Mouse (Mus musculus) midbrain, embryonic 10.5 days (tissue): Measurements from ENCODE around the gene Tbxa2r. TPM values are rescaled to one million over a fixed set of nuclear protein-coding genes. Genes with fewer than 3 reads are reported as not detected.

Source experiments
- DNase-seq: peaks from one replicate; pipeline ENCODE4 v3.0.0-alpha.2; 2017; ENCODE audit warnings: low spot score
- H3K27ac ChIP-seq: fragments of 300-500 bp; sonication (generic); replicated peaks from 2 replicates; pipeline ENCODE4 v1.5.1; 2016; ENCODE audit warnings: mild to moderate bottlenecking
- H3K27me3 ChIP-seq: fragments of 300-500 bp; sonication (generic); 2 replicates; pipeline ENCODE4 v1.6.1; 2016; ENCODE audit warnings: low read depth, mild to moderate bottlenecking; ENCODE audit not compliant: poor library complexity, severe bottlenecking
- H3K36me3 ChIP-seq: fragments of 300-500 bp; sonication (generic); 2 replicates; pipeline ENCODE4 v1.6.1; 2016; ENCODE audit warnings: mild to moderate bottlenecking, moderate library complexity
- H3K4me1 ChIP-seq: fragments of 300-500 bp; sonication (generic); 2 replicates; pipeline ENCODE4 v1.6.1; 2016
- H3K4me3 ChIP-seq: fragments of 300-500 bp; sonication (generic); 2 replicates; pipeline ENCODE4 v1.5.1; 2016; ENCODE audit warnings: mild to moderate bottlenecking, moderate library complexity
- H3K9me3 ChIP-seq: fragments of 300-500 bp; sonication (generic); replicated peaks from 2 replicates; pipeline ENCODE4 v1.6.1; 2016; ENCODE audit warnings: mild to moderate bottlenecking
- WGBS: fragments of 180-500 bp; shearing (Covaris S2); methylation state at CpG from one replicate; pipeline ENCODE4 v1.1.7; 2016; 5-methylcytosine and 5-hydroxymethylcytosine counted together
- polyA plus RNA-seq: library from polyadenylated mRNA; unstranded; fragments of >200 nt; fragmentation: Nextera tagmentation; extraction: Ambion mirVana; gene quantifications from 2 replicates; pipeline ENCODE4 v1.2.1, GENCODE M21; 2016

Tbxa2r gene
- polyA plus RNA-seq, 1 experiment from 2014 or later = 3.3 TPM

DNA sequence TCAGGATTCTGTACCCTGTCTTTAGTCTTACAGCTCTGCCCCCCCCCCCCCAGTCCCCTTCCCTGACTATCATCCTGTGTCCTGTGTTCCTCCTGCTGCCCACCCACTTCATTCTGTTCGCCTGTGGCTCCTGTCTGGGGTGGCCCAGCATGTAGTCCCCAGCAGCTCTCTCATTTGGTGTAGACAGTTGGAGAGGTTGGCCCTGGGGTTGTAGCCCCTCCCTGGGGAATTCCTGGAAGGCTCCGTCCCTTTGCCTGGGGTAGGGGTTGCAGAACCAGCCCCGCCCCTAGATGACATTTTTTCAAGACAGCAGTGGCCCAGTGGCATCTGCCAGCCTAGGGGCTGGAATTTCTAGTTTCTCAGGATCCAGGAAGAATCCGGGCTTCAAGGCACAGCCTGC is 29.7 kb downstream of the Tbxa2r start:
- Histone ChIP-seq H3K4me1 (peaks cover 81% of the 10 kb centered on the region), H3K27me3 (peaks cover 58% of the 10 kb centered on the region), H3K4me3 (peak overlapping the region; percentile 78), H3K9me3 (no peaks in the 10 kb centered on the region), H3K27ac (peak overlapping the region; percentile 84), H3K36me3 (peaks cover 19% of the 10 kb centered on the region)
- no peak for DNase-seq
- 24% methylated on average over 4 of the region's 4 CpGs for whole genome bisulfite sequencing

DNA sequence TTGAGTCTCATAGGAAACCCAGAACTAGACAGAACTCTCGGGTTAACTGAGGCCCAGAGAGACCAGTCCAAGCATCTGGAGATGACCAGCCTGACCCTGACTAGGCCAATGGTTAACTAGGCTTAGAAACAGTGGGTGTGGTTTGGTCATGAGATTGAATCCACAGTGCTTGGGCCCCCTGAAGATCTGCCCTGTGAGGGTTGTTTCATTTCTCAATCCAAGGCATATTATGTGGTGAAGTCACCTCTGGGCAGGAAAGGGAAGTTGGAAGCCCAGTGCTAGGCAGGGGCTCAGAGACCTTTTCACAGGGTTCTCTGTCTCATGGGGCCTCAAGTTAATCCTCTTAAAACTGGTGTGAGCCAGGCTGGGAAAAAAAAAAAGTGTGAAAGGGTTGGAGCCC is 30.3 kb downstream of the Tbxa2r start:
- Histone ChIP-seq H3K9me3 (no peaks in the 10 kb centered on the region), H3K4me1 (peaks cover 88% of the 10 kb centered on the region), H3K36me3 (peaks cover 19% of the 10 kb centered on the region), H3K27ac (peak overlapping the region; percentile 25; the same call in 1 of the 2 replicates), H3K4me3 (peak overlapping the region; percentile 78), H3K27me3 (peaks cover 64% of the 10 kb centered on the region)
- no peak for DNase-seq
- 56% methylated on average over 1 of the region's 1 CpGs for WGBS

DNA sequence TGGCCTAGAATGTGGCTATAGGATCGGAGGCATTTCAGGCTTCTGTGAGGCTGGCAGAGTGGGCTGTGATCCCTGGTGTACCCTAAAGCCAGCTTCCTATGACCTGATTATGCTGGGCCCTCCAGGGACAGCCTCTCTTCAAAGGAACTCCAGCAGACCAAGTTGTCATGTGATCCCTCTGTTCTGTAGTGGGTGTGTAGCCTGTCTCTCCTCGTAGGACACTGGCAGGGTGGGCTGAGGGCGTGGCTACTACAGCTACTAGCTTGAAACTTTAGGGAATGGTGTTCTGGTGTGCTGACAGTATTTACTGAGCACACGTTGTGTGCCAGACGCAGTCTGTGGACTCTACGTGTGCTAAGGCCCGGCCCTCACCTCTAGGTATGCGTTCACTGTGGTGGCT is 32.2 kb downstream of the Tbxa2r start:
- no peaks in the 10 kb centered on the region for H3K9me3 ChIP-seq
- peaks cover 19% of the 10 kb centered on the region for H3K36me3 ChIP-seq
- H3K4me1 ChIP-seq = peaks cover 94% of the 10 kb centered on the region
- H3K27ac ChIP-seq = no peak overlapping the region
- no peak for DNase-seq
- WGBS = 71% methylated on average over 8 of the region's 8 CpGs
- H3K27me3 ChIP-seq = peaks cover 64% of the 10 kb centered on the region
- no peak overlapping the region for H3K4me3 ChIP-seq

DNA sequence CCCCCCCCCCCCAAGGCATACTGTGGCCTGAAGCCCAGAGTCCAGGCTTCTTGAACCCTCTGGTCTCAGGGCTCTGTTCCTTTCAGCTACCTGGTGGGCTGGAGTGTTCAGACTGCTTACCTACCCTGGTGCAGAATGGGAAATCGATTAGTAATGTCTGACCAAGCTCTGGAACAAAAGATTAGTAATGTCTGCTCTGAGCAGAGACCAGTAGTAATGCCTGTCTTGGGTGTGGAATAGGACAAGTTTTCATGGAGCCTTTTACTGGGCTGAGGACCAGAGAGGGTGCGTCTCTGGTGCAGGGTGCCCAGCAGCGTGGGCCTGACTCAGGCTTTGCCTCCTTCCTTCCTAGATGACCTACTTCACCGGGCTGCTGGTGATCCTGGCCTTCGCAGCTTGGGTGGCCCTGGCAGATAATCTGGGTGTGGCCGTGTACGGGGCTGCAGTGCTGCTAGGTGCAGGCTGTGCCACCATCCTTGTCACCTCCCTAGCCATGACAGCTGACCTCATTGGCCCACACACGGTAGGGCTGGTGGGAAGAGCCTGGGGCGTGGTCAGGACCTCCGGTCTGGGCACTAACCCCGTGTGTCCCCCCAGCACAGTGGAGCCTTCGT is 33.9 kb downstream of the Tbxa2r start:
- Histone ChIP-seq H3K27ac (peak overlapping the region; percentile 78), H3K4me3 (0 out of 2 replicates have a peak overlapping the region, but pooled peaks have one; percentile 52), H3K4me1 (peaks cover 100% of the 10 kb centered on the region), H3K27me3 (peaks cover 52% of the 10 kb centered on the region), H3K9me3 (no peaks in the 10 kb centered on the region), H3K36me3 (peaks cover 32% of the 10 kb centered on the region)
- WGBS = 71% methylated on average over 12 of the region's 12 CpGs
- DNase-seq = no peak

DNA sequence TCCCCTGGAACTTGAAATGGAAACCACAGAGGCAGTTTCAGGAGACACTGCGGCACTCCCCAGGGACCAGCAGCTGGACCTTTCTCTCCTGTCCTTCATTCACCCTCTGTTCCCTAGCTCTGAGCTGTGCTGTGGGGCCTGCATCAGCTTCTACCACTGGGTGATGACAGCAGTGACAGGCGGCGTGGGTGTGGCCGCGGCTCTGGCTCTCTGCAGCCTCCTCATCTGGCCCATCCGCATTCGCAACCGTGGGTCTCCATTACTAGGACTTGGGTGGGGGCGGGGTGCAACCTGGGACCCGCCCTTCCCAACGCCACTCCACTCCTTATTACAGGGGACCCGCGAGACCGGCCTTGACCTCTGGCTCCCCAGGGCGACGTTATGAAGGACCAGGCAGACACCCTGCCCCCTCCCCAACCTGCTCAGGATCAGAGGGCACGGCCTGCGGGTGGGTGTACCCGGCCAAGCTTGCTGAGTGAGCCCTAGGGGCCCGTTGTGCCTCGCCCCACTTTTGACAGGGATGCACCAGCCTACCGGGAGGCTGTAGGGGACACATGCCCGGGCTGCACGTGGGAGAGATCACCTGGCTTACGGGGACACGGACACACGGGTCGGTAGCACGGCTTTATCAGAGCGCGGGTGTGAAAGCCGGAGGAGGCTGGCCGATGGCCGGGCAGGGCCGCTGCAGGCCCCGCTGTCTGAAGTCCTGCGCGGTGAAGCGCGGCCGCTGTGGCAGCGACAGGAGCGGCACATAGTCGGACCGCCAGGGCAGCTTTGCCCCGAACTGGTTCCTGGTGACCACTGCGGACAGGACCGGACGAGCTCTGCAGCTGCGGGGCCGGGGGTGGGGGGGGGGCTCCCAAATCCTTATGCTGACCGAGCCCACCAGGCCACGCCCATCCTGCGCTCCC is 35.2 kb downstream of the Tbxa2r start:
- peaks cover 45% of the 10 kb centered on the region for H3K36me3 ChIP-seq
- H3K4me3 ChIP-seq = peak overlapping the region; percentile 52
- H3K27ac ChIP-seq = peak overlapping the region; percentile 78
- 11% methylated on average over 54 of the region's 54 CpGs for WGBS
- H3K4me1 ChIP-seq = peaks cover 94% of the 10 kb centered on the region
- no peaks in the 10 kb centered on the region for H3K9me3 ChIP-seq
- peak; percentile 47 for DNase-seq
- H3K27me3 ChIP-seq = peaks cover 40% of the 10 kb centered on the region

DNA sequence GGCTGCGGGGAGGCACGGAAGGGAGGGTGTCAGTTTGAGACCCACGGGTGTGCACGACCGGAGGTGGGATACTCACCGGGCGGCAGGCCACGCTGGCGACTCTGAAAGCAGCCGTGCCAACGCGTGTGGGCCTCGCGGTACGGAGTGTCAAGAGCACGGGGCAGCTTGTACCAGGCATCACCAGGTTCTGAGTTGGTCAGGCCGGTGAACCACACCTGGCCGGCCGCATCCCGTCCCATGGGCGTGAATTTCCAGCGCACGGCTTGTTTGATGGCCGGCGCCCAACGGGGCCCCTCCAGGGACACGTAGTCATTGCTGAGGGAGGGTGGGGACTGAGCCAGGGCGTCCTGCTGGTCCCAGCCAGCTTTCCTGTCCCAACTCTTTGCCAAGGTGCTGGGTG is 36.1 kb downstream of the Tbxa2r start:
- Histone ChIP-seq H3K36me3 (peaks cover 55% of the 10 kb centered on the region), H3K9me3 (no peaks in the 10 kb centered on the region), H3K4me1 (peaks cover 85% of the 10 kb centered on the region), H3K27ac (peak overlapping the region; percentile 78), H3K27me3 (peaks cover 33% of the 10 kb centered on the region), H3K4me3 (peak overlapping the region; percentile 52)
- 9% methylated on average over 28 of the region's 28 CpGs for WGBS
- peak; percentile 40 for DNase-seq

DNA sequence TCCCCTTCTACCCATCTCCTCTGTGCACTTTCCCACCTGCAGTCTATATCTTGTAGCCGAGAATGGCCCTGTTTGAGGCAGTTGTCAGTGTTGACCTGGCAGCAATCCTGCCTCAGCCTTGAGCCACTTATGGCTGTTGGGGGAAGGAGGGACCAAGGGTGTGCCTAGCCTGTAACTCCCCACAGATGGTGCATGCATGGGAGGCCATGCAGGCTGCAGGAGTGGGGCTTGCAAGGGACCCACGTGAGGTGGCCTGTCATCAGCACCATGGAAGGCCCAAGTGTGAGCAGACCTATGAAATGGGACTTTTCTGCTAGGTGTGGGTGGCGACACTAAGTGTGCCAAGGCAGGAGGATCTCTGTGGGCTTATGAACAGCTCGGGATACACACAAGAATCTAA is 36.5 kb downstream of the Tbxa2r start:
- WGBS = 37% methylated on average over 4 of the region's 4 CpGs
- DNase-seq = no peak
- no peaks in the 10 kb centered on the region for H3K9me3 ChIP-seq
- H3K36me3 ChIP-seq = peaks cover 59% of the 10 kb centered on the region
- H3K4me1 ChIP-seq = peaks cover 80% of the 10 kb centered on the region
- H3K27me3 ChIP-seq = peaks cover 33% of the 10 kb centered on the region
- peak overlapping the region; percentile 78 for H3K27ac ChIP-seq
- H3K4me3 ChIP-seq = peak overlapping the region; percentile 52

DNA sequence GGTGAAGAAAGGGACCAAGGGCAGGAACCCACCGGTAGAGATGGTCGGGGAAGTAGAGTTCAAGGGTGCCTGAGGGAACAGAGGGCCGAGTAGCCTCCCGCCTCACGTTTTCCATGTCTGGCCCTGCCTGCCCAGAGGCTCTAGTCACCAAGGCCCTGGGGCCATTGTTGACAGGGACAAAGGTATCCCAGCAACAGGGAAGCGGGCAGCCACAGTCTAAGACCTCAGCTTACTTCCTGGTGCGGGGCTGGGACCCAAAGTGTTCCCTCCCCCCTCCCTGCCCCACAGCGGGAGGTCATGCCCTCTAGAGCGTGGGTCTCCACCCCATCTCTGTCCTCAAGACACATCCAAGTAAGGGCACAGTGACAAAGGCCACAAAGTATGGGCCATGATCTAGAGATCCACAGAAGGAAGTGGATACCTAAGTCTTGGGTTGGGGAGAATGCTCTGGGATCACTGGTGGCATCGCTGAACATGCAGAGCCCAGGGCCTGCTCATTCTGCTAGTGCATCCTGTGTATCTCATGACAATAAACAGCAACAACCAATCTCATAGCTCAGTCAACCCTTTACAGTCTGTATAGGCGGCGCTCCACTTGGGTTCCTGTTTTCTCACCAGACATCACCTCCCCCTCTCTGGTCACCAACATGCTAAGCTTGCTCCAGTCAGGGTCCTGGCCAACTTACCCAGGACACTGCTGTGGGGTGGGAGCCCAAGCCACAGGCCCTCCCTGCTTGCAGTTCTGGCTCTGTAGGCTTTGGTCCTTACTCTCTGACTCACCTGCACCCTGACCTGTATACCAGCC is 37.3 kb downstream of the Tbxa2r start, which contains the start of gene 4930404N11Rik:
Gene 4930404N11Rik (minus strand): TSS at position 145 of the 805 bp plus-strand sequence.
- peak within 1 kb of the TSS; percentile 78 for H3K27ac ChIP-seq
- peaks cover 67% of the 10 kb centered on the region for H3K36me3 ChIP-seq
- 21% methylated on average over 12 of the region's 12 CpGs for WGBS
- H3K4me1 ChIP-seq = peaks cover 72% of the 10 kb centered on the region
- H3K27me3 ChIP-seq = peaks cover 33% of the 10 kb centered on the region
- peak; percentile 84 for DNase-seq
- H3K4me3 ChIP-seq = peak within 1 kb of the TSS; percentile 52
- H3K9me3 ChIP-seq = no peaks in the 10 kb centered on the region

DNA sequence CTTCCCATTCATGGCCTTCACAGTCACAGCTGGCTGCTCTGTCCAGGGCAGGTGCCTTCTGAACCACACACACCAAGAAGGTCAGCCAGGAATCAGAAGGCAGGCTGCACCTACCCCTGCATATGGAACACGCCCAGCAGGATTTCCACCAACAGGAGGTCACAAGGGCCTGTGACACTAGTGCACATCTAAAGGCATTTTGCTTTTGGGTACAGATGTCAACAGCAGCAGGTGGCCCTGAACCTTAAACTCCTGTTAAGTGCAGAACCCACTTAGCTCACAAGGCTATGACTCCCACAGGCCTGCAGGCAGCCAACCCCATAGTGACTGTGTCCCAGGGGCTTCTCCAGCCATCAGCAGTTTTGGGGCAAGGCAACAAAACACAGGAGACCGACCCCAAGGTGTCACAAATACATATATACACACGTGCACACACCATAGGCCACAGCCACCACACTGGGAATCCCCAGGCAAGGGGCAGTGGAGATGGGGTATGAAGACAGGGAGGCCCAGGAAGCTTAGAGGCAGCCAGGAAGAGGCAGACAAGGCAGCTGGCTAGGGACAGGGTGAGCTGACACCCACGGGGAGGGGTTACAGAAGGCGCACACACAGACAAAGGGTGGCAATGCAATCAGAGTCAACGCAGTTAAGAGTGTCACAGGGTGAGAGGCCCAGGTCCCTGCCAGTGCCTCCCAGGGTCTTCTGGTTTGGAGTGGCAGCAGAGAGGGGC is 38.1 kb downstream of the Tbxa2r start:
- DNase-seq = no peak
- H3K27ac ChIP-seq = peak overlapping the region; percentile 78
- WGBS = 81% methylated on average over 6 of the region's 6 CpGs
- peak overlapping the region; percentile 52; the same call in 1 of the 2 replicates for H3K4me3 ChIP-seq
- peaks cover 68% of the 10 kb centered on the region for H3K36me3 ChIP-seq
- H3K4me1 ChIP-seq = peaks cover 65% of the 10 kb centered on the region
- H3K9me3 ChIP-seq = no peaks in the 10 kb centered on the region
- H3K27me3 ChIP-seq = peaks cover 33% of the 10 kb centered on the region

DNA sequence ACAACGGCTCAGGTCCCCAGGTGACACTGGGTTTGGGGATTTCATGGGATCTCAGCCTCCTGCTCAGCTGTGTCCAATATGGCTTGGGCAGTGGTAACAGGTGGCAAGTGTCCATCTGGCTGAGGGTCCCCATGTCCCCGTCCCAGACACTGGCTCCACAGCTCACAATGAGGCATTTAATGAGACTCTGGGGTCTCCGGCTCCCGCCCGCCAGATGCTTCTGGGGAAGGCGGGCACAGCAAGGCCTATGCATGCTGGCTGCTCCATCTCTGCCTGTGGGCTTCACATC is 38.6 kb downstream of the Tbxa2r start:
- 84% methylated on average over 6 of the region's 6 CpGs for WGBS
- Histone ChIP-seq H3K36me3 (peaks cover 68% of the 10 kb centered on the region), H3K9me3 (no peaks in the 10 kb centered on the region), H3K4me1 (peaks cover 64% of the 10 kb centered on the region), H3K27ac (0 out of 2 replicates have a peak overlapping the region, but pooled peaks have one; percentile 78), H3K27me3 (peaks cover 29% of the 10 kb centered on the region), H3K4me3 (no peak overlapping the region)
- DNase-seq = no peak

DNA sequence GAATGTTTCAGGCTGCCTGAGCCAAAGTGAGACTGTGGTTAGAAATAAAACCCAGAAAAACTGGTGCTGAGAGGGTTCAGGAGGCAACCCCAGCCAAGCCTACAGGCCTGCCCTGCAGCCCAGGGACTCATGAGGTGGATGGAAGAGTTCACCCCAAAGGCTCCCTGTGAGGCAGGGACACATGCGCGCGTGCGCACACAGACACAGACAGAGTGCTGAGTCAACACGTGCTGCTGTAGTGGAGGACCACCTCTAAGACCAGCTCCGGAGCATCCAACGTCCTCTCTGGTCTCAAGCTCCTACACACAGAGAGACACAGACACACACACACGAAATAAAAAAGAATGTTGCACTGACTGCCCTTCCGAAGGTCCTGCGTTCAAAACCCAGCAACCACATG is 46.8 kb downstream of the Tbxa2r start:
- Histone ChIP-seq H3K27ac (no peak overlapping the region), H3K27me3 (no peaks in the 10 kb centered on the region), H3K9me3 (no peaks in the 10 kb centered on the region), H3K4me3 (peak overlapping the region; percentile 20; the same call in 1 of the 2 replicates), H3K4me1 (peaks cover 47% of the 10 kb centered on the region), H3K36me3 (peaks cover 64% of the 10 kb centered on the region)
- DNase-seq = no peak
- 93% methylated on average over 10 of the region's 10 CpGs for WGBS
